ENCODE assay signal across 16 mouse cellular contexts in the genomic region with DNA sequence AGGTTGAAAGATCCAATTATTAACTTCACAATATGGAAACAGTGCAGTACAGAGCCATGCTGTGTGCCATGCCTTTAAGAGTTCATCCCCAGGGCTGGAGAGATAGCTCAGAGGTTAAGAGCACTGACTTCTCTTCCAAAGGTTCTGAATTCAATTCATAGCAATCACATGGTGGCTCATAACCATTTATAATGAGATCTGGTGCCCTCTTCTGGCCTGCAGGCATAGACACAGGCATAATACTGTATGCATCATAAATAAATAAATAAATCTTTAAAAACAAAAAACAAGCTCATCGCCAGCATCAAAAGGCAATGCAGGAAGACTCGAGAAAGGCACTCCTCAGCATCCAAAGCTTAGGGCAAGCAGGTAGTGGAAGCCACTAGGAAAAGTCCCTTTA. TPM values are rescaled to one million over a fixed set of nuclear protein-coding genes. Genes with fewer than 3 reads are reported as not detected.
DNase-seq lines count a peak whose midpoint lies in the region; ATAC-seq and TF ChIP-seq lines count a peak whose summit lies in the region.
"Had no signal": no experiment of that assay in that cellular context is flagged by ENCODE, and none has a peak within 500 bp of the region (broad histone marks: within the 10 kb centered on the region; RNA-seq: fewer than 3 reads in every experiment).

No protein-coding gene starts in this region.

- WGBS in hindbrain, postnatal 0 days: 82% methylated on average over 2 of the region's 2 CpGs
- WGBS in hindbrain, embryonic 10.5 days: 89% methylated on average over 2 of the region's 2 CpGs
- WGBS in lung, postnatal 0 days: 88% methylated on average over 2 of the region's 2 CpGs

- no peaks in the 10 kb centered on the region for H3K9me3 ChIP-seq in hindbrain, postnatal 0 days (ENCODE audit: low read length)
- H3K9me3 ChIP-seq in hindbrain, embryonic 10.5 days: no peaks in the 10 kb centered on the region
- no peaks in the 10 kb centered on the region for H3K9me3 ChIP-seq in lung, postnatal 0 days (ENCODE audit: low read length)
- H3K9me3 ChIP-seq: embryonic facial prominence, embryonic 13.5 days; heart, embryonic 15.5 days; hindbrain, embryonic 12.5 days; limb, embryonic 13.5 days; midbrain, embryonic 12.5 days had no signal

- no peak overlapping the region for H3K4me3 ChIP-seq in hindbrain, postnatal 0 days (ENCODE audit: low read length)
- no peak overlapping the region for H3K4me3 ChIP-seq in hindbrain, embryonic 10.5 days
- H3K4me3 ChIP-seq in lung, postnatal 0 days (ENCODE audit: low read depth, low read length): no peak overlapping the region
- H3K4me3 ChIP-seq: embryonic facial prominence, embryonic 13.5 days; heart, embryonic 15.5 days; hindbrain, embryonic 12.5 days; limb, embryonic 13.5 days; midbrain, embryonic 12.5 days had no signal

- peak; percentile 54 for TF ChIP-seq CTCF in hindbrain, postnatal 0 days (IDR thresholded peaks at IDR 0.05; ENCODE audit: low read depth)
- peak; percentile 57 for TF ChIP-seq CTCF in lung, postnatal 0 days (IDR thresholded peaks at IDR 0.05)

- no peak overlapping the region for H3K27ac ChIP-seq in hindbrain, postnatal 0 days
- H3K27ac ChIP-seq in hindbrain, embryonic 10.5 days: no peak overlapping the region
- H3K27ac ChIP-seq in lung, postnatal 0 days (ENCODE audit: low read length): no peak overlapping the region
- H3K27ac ChIP-seq: embryonic facial prominence, embryonic 13.5 days; heart, embryonic 15.5 days; hindbrain, embryonic 12.5 days; limb, embryonic 13.5 days; midbrain, embryonic 12.5 days had no signal

- H3K4me2 ChIP-seq in hindbrain, postnatal 0 days (ENCODE audit: low read depth, low read length): no peak overlapping the region
- H3K4me2 ChIP-seq in lung, postnatal 0 days (replicated peaks; ENCODE audit: low read depth, low read length): no peak overlapping the region
- H3K4me2 ChIP-seq: embryonic facial prominence, embryonic 13.5 days; heart, embryonic 15.5 days; hindbrain, embryonic 12.5 days; limb, embryonic 13.5 days; midbrain, embryonic 12.5 days had no signal

- H3K27me3 ChIP-seq in hindbrain, postnatal 0 days (ENCODE audit: insufficient read depth, low read length): no peaks in the 10 kb centered on the region
- H3K27me3 ChIP-seq in hindbrain, embryonic 10.5 days (ENCODE audit: insufficient read depth, poor library complexity, severe bottlenecking): no peaks in the 10 kb centered on the region
- no peaks in the 10 kb centered on the region for H3K27me3 ChIP-seq in lung, postnatal 0 days (replicated peaks; ENCODE audit: insufficient read depth, low read length)
- H3K27me3 ChIP-seq: embryonic facial prominence, embryonic 13.5 days; heart, embryonic 15.5 days; hindbrain, embryonic 12.5 days; limb, embryonic 13.5 days; midbrain, embryonic 12.5 days had no signal

- peaks cover 12% of the 10 kb centered on the region for H3K36me3 ChIP-seq in hindbrain, postnatal 0 days (ENCODE audit: insufficient read depth, low read length)
- peaks cover 43% of the 10 kb centered on the region for H3K36me3 ChIP-seq in hindbrain, embryonic 10.5 days
- peaks cover 8% of the 10 kb centered on the region; the same call in 1 of the 2 replicates for H3K36me3 ChIP-seq in lung, postnatal 0 days (ENCODE audit: insufficient read depth, low read length)

- no peak for ATAC-seq in hindbrain, postnatal 0 days
- ATAC-seq in lung, postnatal 0 days: no peak
- ATAC-seq in CD4-positive, CD25-positive, alpha-beta regulatory T cell, adult 4 months: peak; percentile 39

- H3K4me1 ChIP-seq in hindbrain, postnatal 0 days (ENCODE audit: insufficient read depth, low read length): no peaks in the 10 kb centered on the region
- H3K4me1 ChIP-seq in hindbrain, embryonic 10.5 days (replicated peaks): no peaks in the 10 kb centered on the region
- no peaks in the 10 kb centered on the region for H3K4me1 ChIP-seq in lung, postnatal 0 days (ENCODE audit: insufficient read depth, low read depth, low read length)
- H3K4me1 ChIP-seq: embryonic facial prominence, embryonic 13.5 days; heart, embryonic 15.5 days; hindbrain, embryonic 12.5 days; limb, embryonic 13.5 days; midbrain, embryonic 12.5 days had no signal

- no peak overlapping the region for H3K9ac ChIP-seq in hindbrain, postnatal 0 days (replicated peaks; ENCODE audit: low read length)
- no peak overlapping the region for H3K9ac ChIP-seq in lung, postnatal 0 days (replicated peaks; ENCODE audit: low read depth)
- H3K9ac ChIP-seq: embryonic facial prominence, embryonic 13.5 days; heart, embryonic 15.5 days; hindbrain, embryonic 12.5 days; limb, embryonic 13.5 days; midbrain, embryonic 12.5 days had no signal

- no peak for DNase-seq in hindbrain, postnatal 0 days (ENCODE audit: low spot score)
- DNase-seq in hindbrain, embryonic 10.5 days (ENCODE audit: low spot score): no peak
- peak; percentile 25 for DNase-seq in lung, postnatal 0 days (ENCODE audit: low spot score)
- no peak for DNase-seq in lung, postnatal 10 days
- DNase-seq in naive thymus-derived CD4-positive, alpha-beta T cell, adult 2 months (ENCODE audit: low read depth): peak; percentile 13
- no peak for DNase-seq in right cerebral cortex, postnatal 4 days
- DNase-seq: cerebellum, postnatal 36 days; kidney, adult 18-20 months; right cerebral cortex, postnatal 25 days; thymus, adult 18-20 months had no signal

- no peak for TF ChIP-seq EP300 in lung, postnatal 0 days (IDR thresholded peaks at IDR 0.05)

RNA-seq across cellular contexts. Expression of gene Cacul1, which starts 37.5 kb away (rescaled TPM):
- total RNA-seq in hindbrain, postnatal 0 days (2014; rRNA removed): 46.0 and 48.8 TPM in 2 replicates
- 14.8 and 14.9 TPM in 2 replicates for polyA plus RNA-seq in hindbrain, postnatal 0 days (2015; fragmentation: Nextera tagmentation; extraction: Ambion mirVana)
- polyA plus RNA-seq in hindbrain, embryonic 10.5 days (2016; fragmentation: Nextera tagmentation; extraction: Ambion mirVana): 23.1 and 25.1 TPM in 2 replicates
- polyA plus RNA-seq in lung, postnatal 0 days (2015; fragmentation: Nextera tagmentation; extraction: Ambion mirVana): 12.0 and 12.5 TPM in 2 replicates
- 10 to 100 TPM; 27.7 to 33.3 TPM for polyA plus RNA-seq in CD4-positive, CD25-positive, alpha-beta regulatory T cell, adult 4 months (2017; shearing (Covaris generic))

Comparison
In these comparisons a context has a peak if more than half of its experiments do, and no peak if none do; other contexts are left out.
1. DNase-seq: peak in lung, postnatal 0 days (single experiment) and naive thymus-derived CD4-positive, alpha-beta T cell, adult 2 months (single experiment); none in hindbrain, postnatal 0 days (single experiment), hindbrain, embryonic 10.5 days (single experiment), lung, postnatal 10 days (single experiment) and right cerebral cortex, postnatal 4 days (single experiment).